Mouse (Mus musculus): ENCODE measurements around the gene Uqcc2. TPM values are rescaled to one million over a fixed set of nuclear protein-coding genes. Genes with fewer than 3 reads are reported as not detected.

Gene Uqcc2
- polyA plus RNA-seq, 1 experiment from 2014 or later: 350 TPM

GRCm38 (mm10) chr17:27077920-27078319 is 55.8 kb downstream of the Uqcc2 start:
- no peak overlapping the region for H3K9ac ChIP-seq (ENCODE audit: low read depth, low read length)
- no peak overlapping the region for H3K4me2 ChIP-seq (ENCODE audit: low read depth, low read length)
- DNase-seq (ENCODE audit: low spot score) (no peak), ATAC-seq (ENCODE audit: low read depth) (no peak)
- no peaks in the 10 kb centered on the region for H3K27me3 ChIP-seq (replicated peaks; ENCODE audit: control insufficient read depth, insufficient read depth, low read length)
- H3K9me3 ChIP-seq (ENCODE audit: control insufficient read depth, low read length): peaks cover 7% of the 10 kb centered on the region
- no peak overlapping the region for H3K4me3 ChIP-seq (ENCODE audit: low read depth, low read length)
- H3K36me3 ChIP-seq (ENCODE audit: control insufficient read depth, insufficient read depth, low read length): no peaks in the 10 kb centered on the region
- no peaks in the 10 kb centered on the region; the same call in 1 of the 2 replicates for H3K4me1 ChIP-seq (ENCODE audit: control insufficient read depth, insufficient read depth, low read length)
- H3K27ac ChIP-seq (replicated peaks; ENCODE audit: low read depth, low read length): no peak overlapping the region
- WGBS: 84% methylated on average over 6 of the region's 6 CpGs

- Histone ChIP-seq H3K27ac (replicated peaks; ENCODE audit: low read depth, low read length) (no peak overlapping the region), H3K4me1 (ENCODE audit: control insufficient read depth, insufficient read depth, low read length) (no peaks in the 10 kb centered on the region; the same call in 1 of the 2 replicates), H3K9me3 (ENCODE audit: control insufficient read depth, low read length) (peaks cover 7% of the 10 kb centered on the region), H3K36me3 (ENCODE audit: control insufficient read depth, insufficient read depth, low read length) (no peaks in the 10 kb centered on the region), H3K27me3 (replicated peaks; ENCODE audit: control insufficient read depth, insufficient read depth, low read length) (no peaks in the 10 kb centered on the region), H3K4me2 (ENCODE audit: low read depth, low read length) (no peak overlapping the region), H3K9ac (ENCODE audit: low read depth, low read length) (no peak overlapping the region), H3K4me3 (ENCODE audit: low read depth, low read length) (no peak overlapping the region)
- DNase-seq (ENCODE audit: low spot score) (no peak), ATAC-seq (ENCODE audit: low read depth) (no peak)
- WGBS: 95% methylated on average over 7 of the region's 7 CpGs
Measured at GRCm38 (mm10) chr17:27077133-27077532, 56.6 kb downstream of the Uqcc2 start.

GRCm38 (mm10) chr17:27074849-27075745 is 58.6 kb downstream of the Uqcc2 start:
- peak overlapping the region; percentile 4; the same call in 1 of the 2 replicates for H3K9ac ChIP-seq (ENCODE audit: low read depth, low read length)
- H3K4me2 ChIP-seq (ENCODE audit: low read depth, low read length): no peak overlapping the region

GRCm38 (mm10) chr17:27074236-27074635 is 59.5 kb downstream of the Uqcc2 start:
- no peak for ATAC-seq (ENCODE audit: low read depth)
- Histone ChIP-seq H3K9me3 (ENCODE audit: control insufficient read depth, low read length) (peaks cover 7% of the 10 kb centered on the region), H3K4me3 (ENCODE audit: low read depth, low read length) (no peak overlapping the region), H3K4me2 (ENCODE audit: low read depth, low read length) (no peak overlapping the region), H3K27ac (replicated peaks; ENCODE audit: low read depth, low read length) (peak overlapping the region; percentile 6; the same call in 1 of the 2 replicates), H3K4me1 (ENCODE audit: control insufficient read depth, insufficient read depth, low read length) (no peaks in the 10 kb centered on the region; the same call in 1 of the 2 replicates), H3K9ac (ENCODE audit: low read depth, low read length) (peak overlapping the region; percentile 4), H3K27me3 (replicated peaks; ENCODE audit: control insufficient read depth, insufficient read depth, low read length) (no peaks in the 10 kb centered on the region), H3K36me3 (ENCODE audit: control insufficient read depth, insufficient read depth, low read length) (no peaks in the 10 kb centered on the region)
- DNase-seq (ENCODE audit: low spot score): no peak
- 65% methylated on average over 6 of the region's 6 CpGs for WGBS

More at GRCm38 (mm10) chr17:27074849-27075745, 58.6 kb downstream of the Uqcc2 start:
- 76% methylated on average over 15 of the region's 17 CpGs for WGBS
- H3K4me3 ChIP-seq (ENCODE audit: low read depth, low read length): no peak overlapping the region
- DNase-seq (ENCODE audit: low spot score) (peak; percentile 24), ATAC-seq (ENCODE audit: low read depth) (no peak)
- H3K27me3 ChIP-seq (replicated peaks; ENCODE audit: control insufficient read depth, insufficient read depth, low read length): no peaks in the 10 kb centered on the region
- no peak overlapping the region for H3K27ac ChIP-seq (replicated peaks; ENCODE audit: low read depth, low read length)
- H3K9me3 ChIP-seq (ENCODE audit: control insufficient read depth, low read length): peaks cover 7% of the 10 kb centered on the region
- no peaks in the 10 kb centered on the region for H3K36me3 ChIP-seq (ENCODE audit: control insufficient read depth, insufficient read depth, low read length)
- no peaks in the 10 kb centered on the region; the same call in 1 of the 2 replicates for H3K4me1 ChIP-seq (ENCODE audit: control insufficient read depth, insufficient read depth, low read length)

GRCm38 (mm10) chr17:27073778-27074177 is 59.9 kb downstream of the Uqcc2 start:
- H3K27ac ChIP-seq (replicated peaks; ENCODE audit: low read depth, low read length): peak overlapping the region; percentile 6; the same call in 1 of the 2 replicates
- no peaks in the 10 kb centered on the region; the same call in 1 of the 2 replicates for H3K4me1 ChIP-seq (ENCODE audit: control insufficient read depth, insufficient read depth, low read length)
- H3K36me3 ChIP-seq (ENCODE audit: control insufficient read depth, insufficient read depth, low read length): no peaks in the 10 kb centered on the region
- no peak for DNase-seq (ENCODE audit: low spot score)
- WGBS: 55% methylated on average over 9 of the region's 9 CpGs
- ATAC-seq (ENCODE audit: low read depth): no peak
- H3K9me3 ChIP-seq (ENCODE audit: control insufficient read depth, low read length): peaks cover 7% of the 10 kb centered on the region
- no peak overlapping the region for H3K4me2 ChIP-seq (ENCODE audit: low read depth, low read length)
- H3K4me3 ChIP-seq (ENCODE audit: low read depth, low read length): no peak overlapping the region
- no peaks in the 10 kb centered on the region for H3K27me3 ChIP-seq (replicated peaks; ENCODE audit: control insufficient read depth, insufficient read depth, low read length)
- H3K9ac ChIP-seq (ENCODE audit: low read depth, low read length): no peak overlapping the region

GRCm38 (mm10) chr17:27073126-27073525 is 60.6 kb downstream of the Uqcc2 start:
- Histone ChIP-seq H3K27me3 (replicated peaks; ENCODE audit: control insufficient read depth, insufficient read depth, low read length) (no peaks in the 10 kb centered on the region), H3K27ac (replicated peaks; ENCODE audit: low read depth, low read length) (no peak overlapping the region), H3K4me3 (ENCODE audit: low read depth, low read length) (no peak overlapping the region), H3K4me1 (ENCODE audit: control insufficient read depth, insufficient read depth, low read length) (no peaks in the 10 kb centered on the region; the same call in 1 of the 2 replicates), H3K4me2 (ENCODE audit: low read depth, low read length) (no peak overlapping the region), H3K36me3 (ENCODE audit: control insufficient read depth, insufficient read depth, low read length) (no peaks in the 10 kb centered on the region), H3K9me3 (ENCODE audit: control insufficient read depth, low read length) (peaks cover 7% of the 10 kb centered on the region), H3K9ac (ENCODE audit: low read depth, low read length) (no peak overlapping the region)
- no peak for ATAC-seq (ENCODE audit: low read depth)
- WGBS: 82% methylated on average over 5 of the region's 5 CpGs
- no peak for DNase-seq (ENCODE audit: low spot score)

Small RNAs within 50 kb of the gene (microRNA-seq; reads per million reads assigned to microRNA genes)
- gene Mir7677 (ENCODE audit: borderline number of aligned reads): not detected

Other genes starting within 250 kb of the Uqcc2 start
- gene Kifc5b, start 216.8 kb downstream of the Uqcc2 start, polyA plus RNA-seq (2014; fragmentation: Nextera tagmentation; extraction: Ambion mirVana): 3.0 and 4.7 TPM in 2 replicates
- gene Phf1, start 200.9 kb downstream of the Uqcc2 start, polyA plus RNA-seq (2014; fragmentation: Nextera tagmentation; extraction: Ambion mirVana): 10.0 and 12.0 TPM in 2 replicates
- gene Cuta, start 194.3 kb downstream of the Uqcc2 start, polyA plus RNA-seq (2014; fragmentation: Nextera tagmentation; extraction: Ambion mirVana): 142 and 148 TPM in 2 replicates
- gene Syngap1, start 192.7 kb downstream of the Uqcc2 start, polyA plus RNA-seq (2014; fragmentation: Nextera tagmentation; extraction: Ambion mirVana): 1.4 and 2.6 TPM in 2 replicates
- 9.0 and 9.1 TPM in 2 replicates for gene Zbtb9, start 160.7 kb downstream of the Uqcc2 start, polyA plus RNA-seq (2014; fragmentation: Nextera tagmentation; extraction: Ambion mirVana)
- 9.0 and 9.8 TPM in 2 replicates for gene Bak1, start 104.9 kb downstream of the Uqcc2 start, polyA plus RNA-seq (2014; fragmentation: Nextera tagmentation; extraction: Ambion mirVana)
- 5.0 and 5.5 TPM in 2 replicates for gene Itpr3, start 76.6 kb downstream of the Uqcc2 start, polyA plus RNA-seq (2014; fragmentation: Nextera tagmentation; extraction: Ambion mirVana)
- gene Ip6k3, start 33.9 kb upstream of the Uqcc2 start, polyA plus RNA-seq (2014; fragmentation: Nextera tagmentation; extraction: Ambion mirVana): 0.59 and 1.1 TPM in 2 replicates
- 15.1 and 16.0 TPM in 2 replicates for gene Lemd2, start 70.6 kb upstream of the Uqcc2 start, polyA plus RNA-seq (2014; fragmentation: Nextera tagmentation; extraction: Ambion mirVana)